Mouse (Mus musculus) frontal cortex, postnatal 14 days (tissue): ENCODE results near the gene Rtf2.

Experiments used
- DNase-seq, 2 experiments: peaks; one replicate each; pipeline ENCODE4 v3.0.0; 2022; ENCODE audit warnings: low spot score in 2 of 2

Gene Rtf2

DNA sequence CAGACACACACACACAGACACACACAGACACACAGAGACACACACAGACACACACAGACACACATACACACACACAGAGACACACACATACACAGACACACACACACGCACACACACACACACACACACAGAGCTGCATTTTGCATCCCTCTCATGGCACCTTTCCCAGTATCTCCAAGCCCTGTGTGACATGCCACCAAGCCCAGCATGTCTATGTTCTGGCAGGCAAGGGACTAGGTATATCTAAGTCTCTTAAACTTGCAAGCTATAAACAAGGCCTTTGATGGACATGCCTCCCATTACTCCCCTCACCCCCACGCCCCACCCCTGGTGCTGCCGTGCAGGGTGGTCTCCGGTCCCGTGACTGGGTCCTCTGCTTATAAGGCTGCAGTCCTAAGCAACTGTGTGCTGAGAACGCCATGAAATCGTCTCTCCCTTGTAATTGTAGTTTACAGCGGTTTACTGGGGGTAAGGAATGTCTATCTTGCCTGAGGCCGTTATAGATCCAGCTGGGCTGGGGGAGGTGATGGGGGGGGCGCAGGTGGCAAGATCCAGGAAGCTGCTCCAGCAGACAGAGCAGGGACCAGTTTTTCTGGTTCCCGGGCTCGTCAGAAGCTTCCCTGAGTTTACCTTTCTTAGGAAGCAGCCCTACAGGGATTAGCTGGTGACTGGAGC lies 44.5 kb downstream of the Rtf2 start:
- DNase-seq, result no peak

GRCm38 (mm10) chr2:172496736-172497345 lies 56.5 kb downstream of the Rtf2 start:
- no peak for DNase-seq

DNA sequence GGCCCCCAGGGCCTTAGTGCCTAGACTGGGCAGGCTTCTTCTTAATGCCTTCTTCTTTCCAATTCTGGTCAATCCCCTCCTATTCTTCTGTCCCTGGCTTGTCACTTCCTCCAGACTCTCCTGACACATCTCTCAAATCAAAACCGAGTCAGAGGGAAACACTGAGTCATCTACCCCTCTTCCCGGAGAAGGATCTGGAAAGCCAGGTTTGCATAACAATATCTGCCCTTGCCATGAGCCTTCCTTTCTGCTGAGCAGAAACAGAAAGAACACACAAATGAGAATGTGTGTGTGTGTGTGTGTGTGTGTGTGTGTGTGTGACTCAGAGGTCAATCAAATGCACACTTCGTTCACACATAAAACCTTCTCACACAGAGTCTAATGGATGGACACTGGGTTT lies 58.5 kb downstream of the Rtf2 start:
- no peak for DNase-seq

- DNase-seq, result no peak
Measured at GRCm38 (mm10) chr2:172500752-172501316, 60.5 kb downstream of the Rtf2 start.

DNA sequence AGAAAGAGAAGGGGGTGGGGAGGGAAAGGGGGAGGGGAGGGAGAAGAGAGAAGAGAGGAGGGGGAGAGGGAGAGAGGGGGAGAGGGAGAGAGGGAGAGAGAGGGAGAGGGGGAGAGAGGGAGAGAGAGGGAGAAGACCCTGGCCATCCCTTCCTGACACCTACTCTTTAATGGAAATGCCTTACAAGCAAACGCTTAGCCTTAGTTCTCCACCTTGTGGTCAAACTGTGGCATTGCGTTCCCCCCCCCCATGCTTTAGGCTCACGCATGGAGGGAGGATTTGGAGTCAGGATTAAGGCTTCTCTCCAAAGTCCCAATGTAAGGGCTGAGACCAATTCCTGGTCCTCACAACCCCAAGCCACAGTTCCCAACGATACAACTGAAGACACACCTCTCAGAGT lies 61.0 kb downstream of the Rtf2 start:
- DNase-seq, result no peak

DNA sequence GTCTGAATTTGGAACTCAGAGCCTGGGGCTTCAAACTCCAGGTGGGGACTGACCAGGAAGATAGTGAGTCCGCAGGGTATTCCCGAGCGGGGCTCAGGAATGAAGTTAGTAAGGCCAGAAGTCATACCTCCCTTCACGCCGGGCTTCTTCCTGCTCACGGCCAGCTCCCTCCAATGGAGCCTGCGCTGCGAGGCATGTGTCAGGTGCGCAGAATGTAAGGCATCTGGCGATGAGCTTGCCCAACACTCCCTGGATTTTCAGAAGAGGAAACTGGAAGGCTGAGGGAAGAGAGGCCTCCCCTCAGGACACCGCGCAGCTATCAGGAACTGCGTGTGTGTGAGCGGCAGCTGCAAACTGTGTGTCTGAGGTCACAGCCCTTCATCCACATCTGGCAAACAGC lies 61.8 kb downstream of the Rtf2 start:
- DNase-seq, result no peak

- no peak for DNase-seq
Measured at GRCm38 (mm10) chr2:172506121-172506520, 65.8 kb downstream of the Rtf2 start.

DNA sequence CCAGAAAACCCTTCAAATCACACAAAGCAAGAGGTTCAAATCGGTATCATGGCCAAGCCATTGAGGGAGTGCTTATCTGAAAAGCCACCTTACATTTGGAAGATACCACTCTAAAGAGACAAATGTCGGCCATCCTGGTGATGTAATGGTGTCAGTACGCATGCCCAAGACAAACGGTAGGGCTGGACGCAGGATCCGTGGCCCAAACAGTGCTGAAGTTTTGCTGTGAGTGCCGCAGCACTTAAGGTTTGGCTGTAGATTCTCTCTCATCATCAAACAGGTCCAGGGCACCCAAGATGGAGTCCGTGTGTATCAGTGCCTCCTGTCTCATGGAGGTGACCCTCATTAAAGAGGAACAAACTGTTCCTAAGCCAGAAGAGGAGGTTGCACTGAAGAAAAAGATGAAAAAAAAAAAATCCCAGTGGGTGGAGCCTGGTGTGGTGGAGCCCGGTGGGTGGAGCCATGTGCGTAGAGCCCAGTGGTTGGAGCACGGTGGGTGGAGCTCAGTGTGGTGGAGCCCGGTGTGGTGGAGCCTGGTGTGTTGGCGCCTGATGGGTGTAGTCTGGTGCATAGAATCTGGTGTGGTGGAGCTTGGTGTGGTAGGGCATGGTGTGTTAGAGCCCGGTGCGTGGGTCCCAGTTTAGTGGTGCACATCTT lies 69.8 kb downstream of the Rtf2 start:
- no peak for DNase-seq

- no peak for DNase-seq
Measured at GRCm38 (mm10) chr2:172510899-172511298, 70.5 kb downstream of the Rtf2 start.

- DNase-seq, result no peak
Measured at GRCm38 (mm10) chr2:172516407-172516992, 76.1 kb downstream of the Rtf2 start.
